ENCODE assay signal across 8 mouse cellular contexts in the genomic region with DNA sequence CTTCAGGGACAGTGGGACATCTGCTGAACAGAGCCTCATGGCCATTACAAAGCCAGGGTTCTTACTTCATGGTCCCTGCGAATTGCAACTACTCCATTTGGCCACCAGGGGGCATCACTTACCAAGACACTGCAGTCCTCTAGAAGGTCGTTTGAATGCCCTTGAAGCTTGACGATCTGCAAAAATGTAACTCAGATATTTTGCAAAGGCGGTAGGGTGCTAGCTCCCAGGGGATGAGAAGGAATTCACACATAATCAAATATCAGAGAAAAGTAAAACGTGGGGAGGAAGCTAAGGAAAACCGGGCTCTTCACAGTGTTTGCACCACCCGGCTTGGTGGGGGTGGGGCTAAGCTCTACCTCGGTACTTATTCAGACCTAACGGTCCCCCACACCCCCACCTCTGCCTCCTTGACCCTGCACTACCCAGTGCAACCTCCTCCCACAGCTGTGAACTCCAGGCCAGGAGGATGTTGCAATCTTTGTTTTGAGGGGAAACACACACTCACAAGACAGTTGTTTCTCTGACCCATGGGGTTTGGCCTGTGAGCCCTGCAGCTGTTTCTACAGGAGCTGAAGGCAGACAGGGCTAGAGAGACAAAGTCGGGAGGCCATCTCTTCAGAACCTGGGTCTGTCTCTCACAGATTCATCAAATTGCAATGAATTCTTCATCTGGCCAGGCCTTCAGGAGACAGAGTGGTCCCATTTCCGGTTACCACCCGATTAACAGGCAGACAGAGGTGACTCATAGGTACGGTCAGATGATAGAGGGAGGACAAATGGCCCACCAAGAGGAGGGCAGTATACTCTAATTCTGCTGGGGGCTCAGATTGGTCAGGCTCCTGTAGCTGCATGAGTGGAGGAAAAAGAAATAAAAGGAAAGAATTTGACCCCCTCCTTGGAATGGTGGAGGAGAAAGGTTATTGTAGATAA.
A peak's percentile ranks its signal among the peaks of the same experiment; 100 is the strongest.
DNase-seq lines count a peak whose midpoint lies in the region; ATAC-seq and TF ChIP-seq lines count a peak whose summit lies in the region.

No protein-coding gene starts in this region.

- H3K9ac ChIP-seq in hindbrain, embryonic 16.5 days (ENCODE audit: low read depth, low read length), result peak overlapping the region; percentile 57

- 18% methylated on average over 13 of the region's 13 CpGs for WGBS in hindbrain, embryonic 16.5 days

- intact Hi-C loops in left cerebral cortex, adult 2 months (cut with DNase I), result loop anchor here (1.0 to 10.0 kb wide), 4 partner anchors 48 to 1041 kb away; no protein-coding TSS in a partner anchor

- peak overlapping the region; percentile 51 for H3K27ac ChIP-seq in hindbrain, embryonic 16.5 days (ENCODE audit: low read depth, low read length)
- H3K27ac ChIP-seq in left cerebral cortex, adult 2 months, result peak overlapping the region; percentile 86

- H3K36me3 ChIP-seq in hindbrain, embryonic 16.5 days (ENCODE audit: control insufficient read depth, insufficient read depth, low read length), result no peaks in the 10 kb centered on the region

- peak overlapping the region; percentile 51 for H3K4me2 ChIP-seq in hindbrain, embryonic 16.5 days (ENCODE audit: low read length)

- no peaks in the 10 kb centered on the region for H3K9me3 ChIP-seq in hindbrain, embryonic 16.5 days (ENCODE audit: control insufficient read depth, low read length)

- H3K27me3 ChIP-seq in hindbrain, embryonic 16.5 days (replicated peaks; ENCODE audit: control insufficient read depth, insufficient read depth, low read length), result no peaks in the 10 kb centered on the region

- peak; percentile 97 for DNase-seq in R1 (ENCODE audit: low read depth, low spot score)
- peak; percentile 87 to 90 for DNase-seq in cerebellum, postnatal 10 days
- DNase-seq in gastrocnemius, adult 18-20 months (ENCODE audit: low spot score), result peak; percentile 79
- peak; percentile 78 to 82 for DNase-seq in left cerebral cortex, adult 2 months (ENCODE audit: extremely low spot score in 1 of 2, low spot score in 2 of 2)
- DNase-seq in right cerebral cortex, adult 18-20 months, result peak; percentile 86
- peak; percentile 64 for DNase-seq in urinary bladder, postnatal 14 days (ENCODE audit: low spot score)

- TF ChIP-seq CTCF in left cerebral cortex, adult 2 months (IDR thresholded peaks at IDR 0.05), result peak; percentile 90

- ATAC-seq in hindbrain, embryonic 16.5 days, result peak; percentile 86
- peak; percentile 79 for ATAC-seq in megakaryocyte, adult 5-6 weeks (ENCODE audit: poor library complexity, severe bottlenecking)

- peaks cover 9% of the 10 kb centered on the region for H3K4me1 ChIP-seq in hindbrain, embryonic 16.5 days (ENCODE audit: control insufficient read depth, insufficient read depth, low read depth, low read length)

- peak overlapping the region; percentile 16 for H3K4me3 ChIP-seq in hindbrain, embryonic 16.5 days (ENCODE audit: low read length)
- no peak overlapping the region for H3K4me3 ChIP-seq in left cerebral cortex, adult 2 months
